25 mouse cellular contexts compared by ENCODE assay signal in genomic region chr14:8123141-8123540, GRCm38 (mm10). TPM values are rescaled to one million over a fixed set of nuclear protein-coding genes. Genes with fewer than 3 reads are reported as not detected.
A peak's percentile ranks its signal among the peaks of the same experiment; 100 is the strongest.
DNase-seq lines count a peak whose midpoint lies in the region; ATAC-seq and TF ChIP-seq lines count a peak whose summit lies in the region.
"Had no signal": no experiment of that assay in that cellular context is flagged by ENCODE, and none has a peak within 500 bp of the region (broad histone marks: within the 10 kb centered on the region; RNA-seq: fewer than 3 reads in every experiment).

No protein-coding gene starts in this region.

- H3K4me3 ChIP-seq in forebrain, postnatal 0 days (ENCODE audit: low read depth, low read length): no peak overlapping the region
- no peak overlapping the region for H3K4me3 ChIP-seq in forebrain, embryonic 11.5 days (ENCODE audit: low read depth, low read length)
- 0 out of 2 replicates have a peak overlapping the region, but pooled peaks have one; percentile 43 for H3K4me3 ChIP-seq in E14TG2a.4 (replicated peaks; ENCODE audit: low read length)
- H3K4me3 ChIP-seq in kidney, embryonic 16.5 days (ENCODE audit: low read length): no peak overlapping the region
- H3K4me3 ChIP-seq: embryonic facial prominence, embryonic 12.5 days; heart, adult 2 months; left cerebral cortex, adult 2 months; midbrain, embryonic 15.5 days; neural tube, embryonic 15.5 days; stomach, embryonic 15.5 days had no signal

- ATAC-seq in forebrain, postnatal 0 days: peak; percentile 47; the same call in 1 of the 2 replicates
- ATAC-seq in forebrain, embryonic 11.5 days (replicated peaks; ENCODE audit: low FRiP score): no peak
- no peak for ATAC-seq in kidney, embryonic 16.5 days (ENCODE audit: low FRiP score, low TSS enrichment)
- ATAC-seq: midbrain, embryonic 15.5 days had no signal

- H3K36me3 ChIP-seq in forebrain, postnatal 0 days (ENCODE audit: insufficient read depth): 0 out of 2 replicates have a peak, but pooled peaks cover 21% of the 10 kb centered on the region
- no peaks in the 10 kb centered on the region for H3K36me3 ChIP-seq in forebrain, embryonic 11.5 days (ENCODE audit: control insufficient read depth, insufficient read depth, low read length)
- H3K36me3 ChIP-seq in E14TG2a.4 (ENCODE audit: insufficient read depth, low read length): no peaks in the 10 kb centered on the region
- H3K36me3 ChIP-seq in kidney, embryonic 16.5 days (ENCODE audit: insufficient read depth, low read length): 0 out of 2 replicates have a peak, but pooled peaks cover 7% of the 10 kb centered on the region
- H3K36me3 ChIP-seq: embryonic facial prominence, embryonic 12.5 days; stomach, embryonic 15.5 days had no signal

- H3K27ac ChIP-seq in forebrain, postnatal 0 days (ENCODE audit: low read depth, low read length): no peak overlapping the region
- no peak overlapping the region for H3K27ac ChIP-seq in forebrain, embryonic 11.5 days (ENCODE audit: low read depth, low read length)
- H3K27ac ChIP-seq in kidney, embryonic 16.5 days (ENCODE audit: low read length): no peak overlapping the region
- H3K27ac ChIP-seq: embryonic facial prominence, embryonic 12.5 days; heart, adult 2 months; hindbrain, embryonic 14.5 days; left cerebral cortex, adult 2 months; midbrain, embryonic 15.5 days; neural tube, embryonic 15.5 days; stomach, embryonic 15.5 days had no signal

- no peaks in the 10 kb centered on the region for H3K4me1 ChIP-seq in forebrain, postnatal 0 days (ENCODE audit: insufficient read depth)
- H3K4me1 ChIP-seq in forebrain, embryonic 11.5 days (replicated peaks; ENCODE audit: control insufficient read depth, insufficient read depth, low read length): no peaks in the 10 kb centered on the region
- peaks cover 40% of the 10 kb centered on the region for H3K4me1 ChIP-seq in E14TG2a.4 (replicated peaks; ENCODE audit: low read depth, low read length)
- no peaks in the 10 kb centered on the region for H3K4me1 ChIP-seq in kidney, embryonic 16.5 days (ENCODE audit: insufficient read depth, low read length)
- H3K4me1 ChIP-seq: embryonic facial prominence, embryonic 12.5 days; midbrain, embryonic 15.5 days; neural tube, embryonic 15.5 days; stomach, embryonic 15.5 days had no signal

- H3K27me3 ChIP-seq in forebrain, postnatal 0 days (ENCODE audit: insufficient read depth, low read length): no peaks in the 10 kb centered on the region
- no peaks in the 10 kb centered on the region for H3K27me3 ChIP-seq in forebrain, embryonic 11.5 days (ENCODE audit: control insufficient read depth, insufficient read depth, low read length)
- H3K27me3 ChIP-seq in E14TG2a.4 (ENCODE audit: insufficient read depth, low read length): no peaks in the 10 kb centered on the region
- no peaks in the 10 kb centered on the region for H3K27me3 ChIP-seq in kidney, embryonic 16.5 days (ENCODE audit: insufficient read depth, low read length)
- H3K27me3 ChIP-seq: embryonic facial prominence, embryonic 12.5 days; midbrain, embryonic 15.5 days; neural tube, embryonic 15.5 days; stomach, embryonic 15.5 days had no signal

- TF ChIP-seq CTCF in forebrain, postnatal 0 days (IDR thresholded peaks at IDR 0.05; ENCODE audit: low read depth): no peak
- TF ChIP-seq CTCF in E14TG2a.4 (conservative IDR thresholded peaks at IDR 0.05; ENCODE audit: low read length): no peak

- H3K9ac ChIP-seq in forebrain, postnatal 0 days: no peak overlapping the region
- no peak overlapping the region for H3K9ac ChIP-seq in forebrain, embryonic 11.5 days (ENCODE audit: low read length)
- H3K9ac ChIP-seq in kidney, embryonic 16.5 days (replicated peaks; ENCODE audit: low read length): no peak overlapping the region
- H3K9ac ChIP-seq: embryonic facial prominence, embryonic 12.5 days; hindbrain, embryonic 14.5 days; midbrain, embryonic 15.5 days; neural tube, embryonic 15.5 days; stomach, embryonic 15.5 days had no signal

- no peaks in the 10 kb centered on the region for H3K9me3 ChIP-seq in forebrain, postnatal 0 days (ENCODE audit: low read length)
- H3K9me3 ChIP-seq in forebrain, embryonic 11.5 days (ENCODE audit: control insufficient read depth, low read length): no peaks in the 10 kb centered on the region
- H3K9me3 ChIP-seq in E14TG2a.4 (ENCODE audit: low read length): no peaks in the 10 kb centered on the region
- H3K9me3 ChIP-seq in kidney, embryonic 16.5 days (ENCODE audit: low read length): no peaks in the 10 kb centered on the region
- H3K9me3 ChIP-seq: embryonic facial prominence, embryonic 12.5 days; midbrain, embryonic 15.5 days; neural tube, embryonic 15.5 days; stomach, embryonic 15.5 days had no signal

- H3K4me2 ChIP-seq in forebrain, postnatal 0 days (ENCODE audit: low read depth): no peak overlapping the region
- no peak overlapping the region for H3K4me2 ChIP-seq in forebrain, embryonic 11.5 days (ENCODE audit: low read depth, low read length, severe bottlenecking)
- no peak overlapping the region for H3K4me2 ChIP-seq in kidney, embryonic 16.5 days (replicated peaks; ENCODE audit: low read depth, low read length)
- H3K4me2 ChIP-seq: embryonic facial prominence, embryonic 12.5 days; hindbrain, embryonic 14.5 days; liver, embryonic 11.5 days; midbrain, embryonic 15.5 days; neural tube, embryonic 15.5 days; stomach, embryonic 15.5 days had no signal

- peak; percentile 13 for DNase-seq in forebrain, postnatal 0 days
- no peak for DNase-seq in forebrain, embryonic 11.5 days (ENCODE audit: low spot score)
- DNase-seq in Muller cell, postnatal 12 days (ENCODE audit: inconsistent ontology term): peak; percentile 68
- DNase-seq in cerebellum, postnatal 14 days: peak; percentile 12 to 30
- no peak for DNase-seq in spleen, postnatal 4 days (ENCODE audit: low spot score in 2 of 2)
- DNase-seq: adrenal gland, postnatal 14 days; gastrocnemius, postnatal 25 days; heart, adult 2 months; heart, postnatal 36 days; kidney, adult 8-10 months; left cerebral cortex, postnatal 4 days; lung, adult 2 months; lung, postnatal 36 days; right cerebral cortex, postnatal 14 days; spleen, adult 18-20 months; thymus, postnatal 14 days had no signal

- 66% methylated on average over 7 of the region's 7 CpGs for WGBS in forebrain, postnatal 0 days
- WGBS in forebrain, embryonic 11.5 days: 93% methylated on average over 7 of the region's 7 CpGs
- WGBS in kidney, embryonic 16.5 days: 88% methylated on average over 7 of the region's 7 CpGs

RNA-seq across cellular contexts. Expression of gene Pxk, which starts 25.1 kb away (rescaled TPM):
- 34.0 and 36.0 TPM in 2 replicates for total RNA-seq in forebrain, postnatal 0 days (2014; rRNA removed)
- 38.6 and 45.1 TPM in 2 replicates for polyA plus RNA-seq in forebrain, postnatal 0 days (2015; fragmentation: Nextera tagmentation; extraction: Ambion mirVana)
- 24.3 and 26.4 TPM in 2 replicates for polyA plus RNA-seq in forebrain, embryonic 11.5 days (2014; fragmentation: Nextera tagmentation; extraction: Ambion mirVana)
- polyA plus RNA-seq in kidney, embryonic 16.5 days (2015; fragmentation: Nextera tagmentation; extraction: Ambion mirVana): 36.7 and 39.8 TPM in 2 replicates

RNA-seq across cellular contexts. Expression of gene Rpp14, which starts 43.0 kb away (rescaled TPM):
- 40.5 and 47.7 TPM in 2 replicates for total RNA-seq in forebrain, postnatal 0 days (2014; rRNA removed)
- polyA plus RNA-seq in forebrain, postnatal 0 days (2015; fragmentation: Nextera tagmentation; extraction: Ambion mirVana): 37.3 and 43.8 TPM in 2 replicates
- polyA plus RNA-seq in forebrain, embryonic 11.5 days (2014; fragmentation: Nextera tagmentation; extraction: Ambion mirVana): 64.5 and 69.2 TPM in 2 replicates
- polyA plus RNA-seq in kidney, embryonic 16.5 days (2015; fragmentation: Nextera tagmentation; extraction: Ambion mirVana): 54.1 and 58.6 TPM in 2 replicates

RNA-seq across cellular contexts. Expression of gene Pdhb, which starts 49.7 kb away (rescaled TPM):
- total RNA-seq in forebrain, postnatal 0 days (2014; rRNA removed): 151 and 183 TPM in 2 replicates
- polyA plus RNA-seq in forebrain, postnatal 0 days (2015; fragmentation: Nextera tagmentation; extraction: Ambion mirVana): 249 and 263 TPM in 2 replicates
- 202 and 213 TPM in 2 replicates for polyA plus RNA-seq in forebrain, embryonic 11.5 days (2014; fragmentation: Nextera tagmentation; extraction: Ambion mirVana)
- polyA plus RNA-seq in kidney, embryonic 16.5 days (2015; fragmentation: Nextera tagmentation; extraction: Ambion mirVana): 267 and 278 TPM in 2 replicates

Comparison
In these comparisons a context has a peak if more than half of its experiments do, and no peak if none do; other contexts are left out.
1. DNase-seq: peak in forebrain, postnatal 0 days (single experiment), Muller cell, postnatal 12 days (single experiment) and cerebellum, postnatal 14 days (2 of 2); none in forebrain, embryonic 11.5 days (single experiment) and spleen, postnatal 4 days (0 of 2).